Mouse (Mus musculus) central nervous system, embryonic 18 days (tissue): Measurements from ENCODE around the gene Ms4a18. TPM values are rescaled to one million over a fixed set of nuclear protein-coding genes. Genes with fewer than 3 reads are reported as not detected.

ENCODE experiments used
- polyA plus RNA-seq: library from polyadenylated mRNA; depleted of rRNA; stranded (reverse); fragments of >200 nt; gene quantifications from 2 replicates; pipeline ENCODE4 v1.2.3, GENCODE M21; 2012; rRNA removed

Gene Ms4a18
- not detected in 2 replicates for polyA plus RNA-seq

DNA sequence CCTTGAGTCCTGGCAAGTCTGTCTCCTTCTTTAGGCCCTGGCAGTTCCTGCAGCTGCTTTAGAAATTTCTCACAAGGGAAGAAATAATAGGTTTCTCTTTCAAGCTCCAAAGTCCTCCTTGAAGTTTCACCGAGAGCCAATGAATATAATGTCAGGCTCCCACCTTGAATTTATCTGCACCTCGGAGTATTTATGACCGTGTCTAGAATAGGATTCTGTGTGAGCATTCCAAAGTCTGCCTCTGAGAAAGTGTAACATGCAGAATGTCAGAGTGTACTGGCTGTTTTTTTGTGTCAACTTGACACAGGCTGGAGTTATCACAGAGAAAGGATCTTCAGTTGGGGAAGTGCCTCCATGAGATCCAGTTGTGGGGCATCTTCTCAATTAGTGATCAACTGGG, at the start of gene Ms4a18:
Gene Ms4a18, minus strand, starts transcription at position 141 of the 400 bp plus-strand sequence.

DNA sequence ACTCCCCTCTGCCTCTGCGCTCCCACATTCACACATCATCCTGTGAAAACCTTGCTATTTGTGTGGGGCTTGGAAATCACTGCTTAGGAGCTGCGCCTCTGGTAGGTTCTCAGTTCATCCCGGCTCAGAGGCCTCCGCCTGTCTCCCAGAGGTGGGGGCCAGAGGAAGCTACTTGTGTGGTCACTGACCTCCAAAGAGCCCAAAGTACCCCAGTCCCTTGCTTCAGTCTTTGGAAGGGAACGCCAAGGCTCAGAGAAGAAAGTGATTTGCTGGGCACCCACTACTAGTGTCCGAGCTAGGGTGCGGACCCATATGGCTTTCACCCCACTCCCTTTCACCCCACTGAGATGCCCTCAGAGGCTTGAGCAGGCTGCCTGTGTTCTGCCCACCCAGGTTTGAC, 24.7 kb downstream of the Ms4a18 start, which contains the start of gene Ms4a15:
Gene Ms4a15, minus strand, starts transcription at position 101 of the 400 bp plus-strand sequence.

DNA sequence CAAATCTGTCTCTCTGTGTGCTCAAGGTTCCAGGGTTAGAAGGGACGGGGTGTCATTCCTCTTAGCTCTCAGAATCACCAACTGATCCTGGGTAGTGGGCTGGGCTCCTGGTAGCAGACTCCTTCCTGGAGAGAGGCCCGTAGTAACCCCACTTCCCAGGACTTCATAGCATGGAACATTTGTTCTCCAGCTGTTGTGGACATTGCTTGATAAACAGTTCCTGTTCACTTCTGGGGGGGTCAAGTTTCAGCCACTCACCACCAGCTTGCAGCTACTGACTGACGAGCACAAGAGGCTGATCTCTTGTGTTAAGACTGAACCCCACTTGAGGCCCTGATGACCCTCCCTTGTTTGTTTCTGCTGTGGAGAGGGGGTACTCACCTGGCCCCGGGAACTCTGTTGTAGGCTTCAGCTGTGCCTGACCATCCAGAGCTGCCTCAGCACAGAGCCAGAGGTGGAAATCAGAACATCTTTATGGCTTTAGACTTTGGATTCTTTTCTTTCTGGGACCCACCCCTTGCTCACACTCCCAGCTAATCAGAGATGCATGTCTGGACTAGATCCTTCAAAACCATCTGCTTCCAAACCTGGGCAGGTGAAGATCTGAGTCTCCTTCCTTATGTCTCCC, 43.5 kb downstream of the Ms4a18 start, which contains the start of gene Ms4a10:
Gene Ms4a10, minus strand, starts transcription at position 433 of the 628 bp plus-strand sequence.

DNA sequence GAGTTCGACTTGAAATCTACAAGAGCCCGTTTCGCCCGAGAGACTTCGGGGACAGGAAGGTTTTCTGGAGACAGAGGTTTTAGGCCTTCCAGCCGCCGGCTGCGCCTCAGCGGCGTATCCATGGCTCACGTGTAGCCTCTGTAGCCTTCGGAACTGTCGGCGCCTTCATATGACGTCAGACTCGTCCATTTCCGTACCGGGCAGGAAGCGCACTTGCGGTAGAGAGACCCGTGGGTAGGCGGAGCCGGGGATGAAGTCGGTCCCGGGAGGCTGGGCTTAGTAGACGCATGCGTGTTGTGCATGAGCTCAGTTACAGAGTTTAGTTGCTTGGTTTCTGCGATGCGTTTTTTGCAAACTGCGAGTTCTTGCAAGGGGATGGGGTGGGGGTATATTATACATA, 68.7 kb downstream of the Ms4a18 start, which contains the start of gene Ccdc86:
Gene Ccdc86, minus strand, starts transcription at position 155 of the 400 bp plus-strand sequence.

Other genes with a start within 250 kb of the Ms4a18 start
- 0.03 and 0.06 TPM in 2 replicates for gene Cd6, start 188.0 kb downstream of the Ms4a18 start, polyA plus RNA-seq
- gene Slc15a3, start 178.3 kb downstream of the Ms4a18 start, polyA plus RNA-seq: 0.78 and 0.83 TPM in 2 replicates
- gene Tmem132a, start 148.1 kb downstream of the Ms4a18 start, polyA plus RNA-seq: 219 and 221 TPM in 2 replicates
- gene Tmem109, start 136.0 kb downstream of the Ms4a18 start, polyA plus RNA-seq: 40.8 and 44.3 TPM in 2 replicates
- 336 and 337 TPM in 2 replicates for gene Prpf19, start 122.8 kb downstream of the Ms4a18 start, polyA plus RNA-seq
- gene Zp1, start 97.4 kb downstream of the Ms4a18 start, polyA plus RNA-seq: 0.47 and 0.65 TPM in 2 replicates
- 0.28 and 0.31 TPM in 2 replicates for gene Ptgdr2, start 80.9 kb downstream of the Ms4a18 start, polyA plus RNA-seq
- 4.7 and 5.0 TPM in 2 replicates for gene Ccdc86, start 68.8 kb downstream of the Ms4a18 start, polyA plus RNA-seq
- not detected in 2 replicates for gene Ms4a10, start 43.4 kb downstream of the Ms4a18 start, polyA plus RNA-seq
- 0.95 and 2.3 TPM in 2 replicates for gene Ms4a15, start 24.8 kb downstream of the Ms4a18 start, polyA plus RNA-seq
- gene Ms4a8a, start 63.1 kb upstream of the Ms4a18 start, polyA plus RNA-seq: 0.06 and 0.07 TPM in 2 replicates
- not detected in 2 replicates for gene 1700017D01Rik, start 112.8 kb upstream of the Ms4a18 start, polyA plus RNA-seq
- gene 1700025F22Rik, start 147.3 kb upstream of the Ms4a18 start, polyA plus RNA-seq: not detected in 2 replicates
- gene Ms4a13, start 178.7 kb upstream of the Ms4a18 start, polyA plus RNA-seq: not detected in 2 replicates
- not detected in 2 replicates for gene Ms4a12, start 214.4 kb upstream of the Ms4a18 start, polyA plus RNA-seq
- gene Ms4a1, start 248.2 kb upstream of the Ms4a18 start, polyA plus RNA-seq: 0.03 and 0.04 TPM in 2 replicates